Mouse (Mus musculus) layer of hippocampus, adult 8-10 months (tissue): ENCODE measurements around the gene Tex50. TPM values are rescaled to one million over a fixed set of nuclear protein-coding genes. Genes with fewer than 3 reads are reported as not detected.
"Not testable (repeated sequence)": the region's sequence is repeated elsewhere in the genome, so short reads cannot be mapped to it uniquely, and the experiment has no call there.

Experiments
- DNase-seq, 2 experiments: peaks; one replicate each; pipeline ENCODE4 v3.0.0; 2022; ENCODE audit warnings: low spot score in 2 of 2
- total RNA-seq, 4 experiments: library from RNA; stranded (reverse); gene quantifications; 2 replicates each; pipeline ENCODE4 v1.2.4; 2022

Gene Tex50
- under 1 TPM in 1 of 4 experiments, not detected in 3; 0.36 TPM for total RNA-seq

- no peak for DNase-seq
Measured at GRCm38 (mm10) chr1:161159214-161159613, at the start of gene Tex50. Gene Tex50 (minus strand): TSS chr1:161159314.

- no peak for DNase-seq
Measured at GRCm38 (mm10) chr1:161199856-161200255, 40.7 kb upstream of the Tex50 start.

GRCm38 (mm10) chr1:161196364-161196763 is 37.2 kb upstream of the Tex50 start:
- not testable (repeated sequence) for DNase-seq

- peak; percentile 62 to 72 for DNase-seq
Measured at GRCm38 (mm10) chr1:161195541-161196351, 36.6 kb upstream of the Tex50 start.

GRCm38 (mm10) chr1:161190253-161190910 is 31.3 kb upstream of the Tex50 start:
- DNase-seq: no peak

GRCm38 (mm10) chr1:161185431-161185830 is 26.3 kb upstream of the Tex50 start:
- DNase-seq: no peak

GRCm38 (mm10) chr1:161183677-161184076 is 24.6 kb upstream of the Tex50 start:
- DNase-seq: no peak

- DNase-seq: no peak
Measured at GRCm38 (mm10) chr1:161182386-161182785, 23.3 kb upstream of the Tex50 start.

- peak in 1 of 2 experiments; percentile 42 for DNase-seq
Measured at GRCm38 (mm10) chr1:161180674-161181073, 21.6 kb upstream of the Tex50 start.

- DNase-seq: peak; percentile 28 to 53
Measured at GRCm38 (mm10) chr1:161170651-161171050, 11.5 kb upstream of the Tex50 start.

GRCm38 (mm10) chr1:161160266-161160665 is 1.2 kb upstream of the Tex50 start:
- DNase-seq: no peak

GRCm38 (mm10) chr1:161156546-161156945 is 2.6 kb downstream of the Tex50 start:
- no peak for DNase-seq

- no peak for DNase-seq
Measured at GRCm38 (mm10) chr1:161151098-161151497, 8.0 kb downstream of the Tex50 start.

GRCm38 (mm10) chr1:161147888-161148287 is 11.2 kb downstream of the Tex50 start:
- DNase-seq: no peak

GRCm38 (mm10) chr1:161145611-161146010 is 13.5 kb downstream of the Tex50 start:
- DNase-seq: not testable (repeated sequence)

GRCm38 (mm10) chr1:161143216-161143615 is 15.9 kb downstream of the Tex50 start:
- no peak for DNase-seq

- DNase-seq: peak; percentile 38 to 68
Measured at GRCm38 (mm10) chr1:161142531-161143159, 16.5 kb downstream of the Tex50 start, which contains the start of gene Ankrd45. Gene Ankrd45 (plus strand): TSS chr1:161142691.

GRCm38 (mm10) chr1:161140026-161140762 is 18.9 kb downstream of the Tex50 start:
- no peak for DNase-seq

- no peak for DNase-seq
Measured at GRCm38 (mm10) chr1:161139496-161139895, 19.6 kb downstream of the Tex50 start.

- peak; percentile 88 to 96 for DNase-seq
Measured at GRCm38 (mm10) chr1:161130726-161131664, 28.1 kb downstream of the Tex50 start, which contains the start of gene Klhl20. Gene Klhl20 (minus strand): TSS chr1:161131511.
